Mouse (Mus musculus) left cerebral cortex, postnatal 10 days (tissue): ENCODE measurements around the gene Car15. TPM values are rescaled to one million over a fixed set of nuclear protein-coding genes. Genes with fewer than 3 reads are reported as not detected.

ENCODE experiments used
- DNase-seq, 2 experiments: peaks; one replicate each; pipeline ENCODE4 v3.0.0; 2021 to 2022; ENCODE audit warnings: low spot score in 2 of 2, mixed read lengths in 1 of 2; ENCODE audit errors: extremely low spot score in 1 of 2
- intact Hi-C: fragments of 180-260 bp; cut with DNase I; formaldehyde crosslinking; loops from one replicate; pipeline ENCODE4 v1.15.1; 2025
- total RNA-seq, 2 experiments: library from RNA; stranded (reverse); gene quantifications; 2 replicates each; pipeline ENCODE4 v1.2.3; 2021

Gene Car15
- total RNA-seq, 2 experiments from 2014 or later = 8.2 to 8.4 TPM

GRCm38 (mm10) chr16:17835481-17835880, 2.7 kb downstream of the Car15 start:
- no peak for DNase-seq
- intact Hi-C loops = no loop called here

GRCm38 (mm10) chr16:17834543-17834942, 3.6 kb downstream of the Car15 start:
- DNase-seq = no peak
- intact Hi-C loops = no loop called here

GRCm38 (mm10) chr16:17833681-17834399, 4.3 kb downstream of the Car15 start:
- intact Hi-C loops = no loop called here
- DNase-seq = peak in 1 of 2 experiments; percentile 62

- peak in 1 of 2 experiments; percentile 66 for DNase-seq
- intact Hi-C loops = no loop called here
These were observed 4.9 kb downstream of the Car15 start for GRCm38 (mm10) chr16:17833321-17833680.

- DNase-seq = no peak
- intact Hi-C loops = no loop called here
These were observed 5.3 kb downstream of the Car15 start, which contains the start of gene B830017H08Rik for GRCm38 (mm10) chr16:17832821-17833220. Gene B830017H08Rik, plus strand, starts transcription at chr16:17833121.

DNA sequence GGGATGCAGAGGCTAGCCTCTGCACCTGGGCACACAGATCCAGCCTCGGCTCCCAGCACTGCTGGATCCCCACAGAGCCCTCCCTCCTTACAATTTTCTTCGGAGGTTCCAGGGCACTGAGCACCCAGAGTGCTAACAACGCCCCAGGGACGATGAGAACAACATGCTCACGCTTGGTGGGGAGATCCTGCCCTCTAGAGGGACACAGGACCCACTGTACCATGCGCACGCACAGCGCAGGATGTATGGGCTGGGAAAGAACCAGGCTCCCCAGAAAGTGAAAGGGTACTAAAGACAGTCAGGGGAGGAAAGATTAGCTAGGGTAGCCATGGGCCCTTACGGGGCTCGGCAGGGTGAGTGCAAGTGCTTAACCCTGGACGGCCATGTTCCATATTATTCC, 6.4 kb downstream of the Car15 start:
- no peak for DNase-seq
- intact Hi-C loops = no loop called here

GRCm38 (mm10) chr16:17830385-17831178, 7.6 kb downstream of the Car15 start:
- intact Hi-C loops = no loop called here

DNA sequence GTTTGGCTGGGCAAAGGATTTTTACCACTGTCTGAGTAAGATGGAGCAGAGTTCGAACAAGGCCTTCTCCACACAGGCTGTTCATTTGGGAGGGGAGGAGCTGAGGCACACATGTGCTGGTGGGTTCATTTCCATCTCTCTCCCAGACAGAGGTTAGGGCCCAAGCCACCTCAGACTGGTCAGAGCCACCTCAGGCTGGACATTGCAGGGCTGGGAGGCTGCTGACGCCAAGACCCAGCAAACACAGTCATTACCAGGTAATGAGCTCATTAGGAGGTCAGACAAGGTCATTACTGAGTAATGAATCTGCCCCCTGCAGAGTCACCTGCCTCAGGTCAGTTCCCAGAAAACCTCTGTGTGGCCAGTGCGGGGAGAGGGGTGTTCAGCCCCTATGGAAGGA, 9.3 kb downstream of the Car15 start:
- peak in 1 of 2 experiments; percentile 9 for DNase-seq

More at GRCm38 (mm10) chr16:17830385-17831178, 7.6 kb downstream of the Car15 start:
- no peak for DNase-seq

GRCm38 (mm10) chr16:17828229-17828628, 9.9 kb downstream of the Car15 start:
- intact Hi-C loops = no loop called here
- DNase-seq = no peak

More for the DNA sequence above, 9.3 kb downstream of the Car15 start:
- intact Hi-C loops = no loop called here

DNA sequence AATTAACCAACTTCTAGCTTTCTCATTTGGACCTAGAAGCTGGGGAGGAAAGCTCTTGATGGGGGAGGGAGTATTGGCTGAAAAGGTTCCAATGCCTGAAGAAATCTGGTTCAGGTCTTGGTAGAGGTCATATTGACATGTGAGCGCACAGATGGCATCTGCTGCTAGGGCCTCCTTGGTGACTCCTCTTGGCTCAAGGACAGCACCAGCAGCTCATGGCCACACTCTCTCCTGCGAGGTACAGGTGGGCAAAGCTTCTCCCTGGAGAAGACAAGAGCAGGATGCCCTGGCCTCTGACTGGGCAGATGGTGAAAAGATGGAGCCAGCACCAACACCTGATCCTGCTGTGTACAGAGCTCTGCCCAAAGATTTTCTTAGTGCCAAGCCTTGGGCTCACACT, 11.7 kb downstream of the Car15 start:
- DNase-seq = no peak
- intact Hi-C loops = no loop called here

DNA sequence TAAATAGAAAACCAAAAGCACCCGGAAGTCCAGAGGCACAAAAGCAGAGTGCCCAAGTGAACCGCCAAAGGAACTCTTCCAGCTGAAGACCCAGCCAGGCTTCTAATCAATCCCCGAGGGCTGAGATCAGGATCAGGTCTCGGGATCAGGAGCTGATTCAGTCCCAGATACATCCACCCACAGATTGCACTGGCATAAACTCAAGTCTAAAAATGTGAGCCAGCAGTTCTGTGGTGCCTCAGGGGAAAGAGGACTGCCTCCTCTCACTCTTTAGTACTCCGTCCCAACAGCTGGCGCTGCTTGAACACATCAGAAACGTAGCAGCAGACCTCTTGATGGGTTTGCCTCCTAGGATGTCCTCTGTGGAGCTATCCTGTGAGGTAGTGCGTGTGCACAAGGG, 21.6 kb downstream of the Car15 start:
- DNase-seq = no peak
- intact Hi-C loops = loop anchor here (10.0 kb wide), 1 partner anchor 172 kb away; the partner anchor contains the start of gene Ccdc74a

DNA sequence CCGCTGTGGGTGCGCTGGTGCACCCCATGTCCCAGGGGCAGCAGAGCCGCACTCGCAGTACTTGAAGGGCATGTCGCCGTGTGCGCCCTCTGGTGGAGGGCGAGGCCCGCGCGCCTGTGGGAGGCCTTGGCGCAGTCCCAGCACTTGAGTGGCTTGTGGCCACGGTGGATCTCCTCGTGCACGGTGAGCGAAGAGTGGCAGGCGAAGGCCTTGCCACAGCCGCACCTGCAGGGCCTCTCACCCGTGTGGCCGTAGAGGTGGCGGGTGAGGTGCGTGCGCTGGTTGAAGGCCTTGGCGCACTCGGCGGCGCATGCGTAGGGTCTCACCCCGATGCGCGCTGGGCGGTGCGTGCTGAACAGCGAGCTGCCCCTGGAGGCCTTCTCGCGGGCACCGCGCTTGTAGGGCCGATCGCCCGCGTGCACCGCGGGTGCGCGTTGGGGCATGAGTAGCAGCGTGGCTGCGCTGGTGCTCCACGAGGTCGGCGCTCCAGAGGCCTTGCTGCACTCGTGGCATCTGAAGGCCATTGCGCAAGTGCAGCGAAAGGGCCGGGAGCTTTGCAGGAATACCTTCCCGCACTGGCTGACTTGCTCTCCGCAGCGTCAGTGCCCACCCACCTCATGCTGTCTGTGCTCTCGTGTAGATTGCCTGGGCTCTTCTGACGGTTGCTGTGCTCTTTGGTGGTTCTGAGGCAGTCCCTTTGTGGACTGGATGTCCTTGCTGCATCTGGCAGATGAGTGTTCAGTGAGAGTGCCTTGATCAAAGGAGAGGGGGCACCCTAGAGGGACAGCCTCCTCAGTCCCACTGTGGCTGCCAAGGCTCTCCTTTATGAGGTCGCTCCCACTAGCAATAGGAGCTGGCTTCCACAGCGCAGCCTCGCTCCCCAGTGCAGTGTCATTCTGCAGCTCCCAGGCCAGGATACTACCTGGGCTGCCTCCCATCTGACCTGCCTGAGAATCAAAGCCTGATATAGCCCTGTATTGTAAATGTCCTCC, 22.5 kb downstream of the Car15 start:
- intact Hi-C loops = loop anchor here (10.0 kb wide), 1 partner anchor 171 kb away; the partner anchor contains the start of gene Ccdc74a
- DNase-seq = peak in 1 of 2 experiments; percentile 71

DNA sequence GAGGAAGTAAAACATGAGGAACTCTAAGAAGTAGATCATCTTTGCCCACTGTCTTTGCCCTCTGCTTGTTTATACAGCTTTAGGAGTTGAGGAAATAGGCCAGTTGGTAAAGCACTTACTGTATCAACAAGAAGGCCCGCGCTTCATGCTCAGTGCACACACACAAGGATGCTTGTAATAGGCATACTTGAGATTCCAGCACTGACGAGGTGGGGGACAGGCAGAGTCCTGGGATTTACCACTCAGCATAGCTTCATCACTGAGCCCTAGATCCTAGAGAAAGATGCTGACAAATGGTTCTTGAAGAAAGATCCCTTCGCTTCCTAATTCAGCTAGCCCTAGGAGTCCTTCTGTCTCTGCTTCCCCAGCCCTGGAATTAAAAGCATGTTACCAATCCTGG, 25.0 kb downstream of the Car15 start:
- no peak for DNase-seq
- intact Hi-C loops = loop anchor here (5.0 to 10.0 kb wide), 2 partner anchors 168 to 256 kb away; partner anchors contain the start of gene Ccdc74a

GRCm38 (mm10) chr16:17812120-17812519, 26.0 kb downstream of the Car15 start:
- intact Hi-C loops = loop anchor here (5.0 to 10.0 kb wide), 2 partner anchors 167 to 255 kb away; partner anchors contain the start of gene Ccdc74a
- DNase-seq = no peak

DNA sequence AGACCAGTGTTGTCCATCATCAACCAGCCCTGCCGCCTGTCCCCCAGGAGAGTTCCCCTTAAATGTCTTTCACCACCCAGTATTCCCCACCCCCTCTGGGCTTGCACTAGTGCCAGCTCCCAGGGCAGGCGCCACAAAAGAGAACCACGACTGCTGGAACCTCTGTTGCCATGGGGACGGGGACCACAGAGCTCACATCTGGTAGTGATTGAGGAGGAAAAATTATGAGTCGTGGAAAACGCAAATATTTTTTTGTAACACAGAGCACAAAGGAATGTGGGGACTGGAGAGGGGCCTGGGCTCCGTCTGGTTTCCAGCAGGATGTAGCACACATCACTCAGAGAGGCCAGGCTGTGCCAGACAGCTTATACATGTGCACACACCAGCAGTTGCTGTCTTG, 28.5 kb downstream of the Car15 start:
- DNase-seq = peak in 1 of 2 experiments; percentile 77
- intact Hi-C loops = loop anchor here (5.0 to 10.0 kb wide), 3 partner anchors 52 to 252 kb away; partner anchors contain the start of genes Ccdc74a and Klhl22

GRCm38 (mm10) chr16:17809125-17809524, 29.0 kb downstream of the Car15 start:
- DNase-seq = no peak
- intact Hi-C loops = loop anchor here (5.0 kb wide), 1 partner anchor 52 kb away; the partner anchor contains the start of gene Klhl22

DNA sequence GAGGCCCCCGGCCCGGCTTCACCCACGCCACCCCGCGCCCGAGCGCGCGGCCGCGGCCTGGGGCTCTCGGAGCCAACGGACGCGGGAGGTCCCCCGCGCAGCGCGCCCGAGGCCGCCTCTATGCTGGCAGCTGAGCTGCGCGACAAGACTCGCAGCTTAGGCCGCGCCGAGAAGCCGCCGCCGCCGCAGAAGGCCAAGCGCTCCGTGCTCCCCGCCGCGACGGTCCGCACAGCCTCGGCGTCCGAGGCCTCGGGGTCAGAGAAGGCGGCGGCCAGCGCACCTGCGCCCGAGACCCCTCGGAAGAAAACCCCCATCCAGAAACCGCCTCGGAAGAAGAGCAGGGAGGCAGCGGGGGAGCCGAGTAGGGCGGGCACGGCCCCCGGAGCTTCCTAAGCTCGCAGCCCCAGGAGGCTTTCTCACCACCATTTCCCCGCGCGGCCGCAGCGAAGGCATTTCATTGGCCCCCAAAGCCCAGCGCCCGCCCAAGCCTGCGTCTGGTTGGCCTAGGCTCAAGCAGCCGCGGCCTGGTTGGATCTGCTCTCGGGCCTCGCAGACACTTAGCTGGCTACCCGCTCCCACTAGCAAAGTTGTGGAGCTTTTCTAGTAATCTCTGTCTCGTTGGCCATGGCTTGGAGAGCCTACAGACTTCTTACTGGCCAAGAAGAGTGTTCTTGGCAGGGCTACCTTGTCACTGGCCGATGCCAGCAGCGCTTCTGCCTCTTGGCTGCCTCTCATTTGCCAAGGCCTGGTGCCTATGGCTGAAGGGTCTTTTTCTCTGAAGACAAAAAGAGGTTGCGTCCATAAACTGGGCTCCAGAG, 30.8 kb downstream of the Car15 start:
- peak; percentile 83 to 91 for DNase-seq
- intact Hi-C loops = loop anchor here (5.0 kb wide), 1 partner anchor 50 kb away; the partner anchor contains the start of gene Klhl22
